Mouse (Mus musculus) cortical plate, adult 2 months (tissue): ENCODE measurements around the gene Ncor1.

Experiments used
- CTCF ChIP-seq: fragments of 200-500 bp; IDR thresholded peaks from 2 replicates; pipeline ENCODE4 v1.5.1; 2011; ENCODE audit warnings: mild to moderate bottlenecking, control low read depth, low read length; ENCODE audit not compliant: insufficient read depth; ENCODE audit errors: extremely low read depth
- POLR2A ChIP-seq: fragments of 200-500 bp; IDR thresholded peaks from 2 replicates; pipeline ENCODE4 v1.6.1; 2011; ENCODE audit warnings: mild to moderate bottlenecking, low read length, control low read depth; ENCODE audit not compliant: insufficient read depth; ENCODE audit errors: extremely low read depth

GRCm38 (mm10) chr11:62270851-62271250, 187.5 kb downstream of the Ncor1 start:
- TF ChIP-seq POLR2A (no peak), CTCF (no peak)
